Mouse (Mus musculus) C2C12 (cell line): ENCODE data around the gene B3gnt2.

Source experiments
- CEBPB ChIP-seq: IDR thresholded peaks from one replicate; pipeline ENCODE4 v1.6.1; 2011; ENCODE audit warnings: low read depth, mild to moderate bottlenecking, control low read depth, moderate library complexity
- CTCF ChIP-seq: IDR thresholded peaks from one replicate; pipeline ENCODE4 v1.5.1; 2011; ENCODE audit not compliant: control insufficient read depth, insufficient read depth, insufficient read length
- FOSL1 ChIP-seq: IDR thresholded peaks from one replicate; pipeline ENCODE4 v1.8.0; 2011; ENCODE audit warnings: mild to moderate bottlenecking, low read length; ENCODE audit not compliant: poor library complexity, insufficient read depth, severe bottlenecking
- MAX ChIP-seq: IDR thresholded peaks from one replicate; pipeline ENCODE4 v1.6.1; 2011; ENCODE audit warnings: mild to moderate bottlenecking, control low read depth
- MYOD1 ChIP-seq: IDR thresholded peaks from one replicate; pipeline ENCODE4 v1.6.1; 2011; ENCODE audit warnings: low read depth; ENCODE audit not compliant: control insufficient read depth, insufficient read length
- MYOG ChIP-seq: IDR thresholded peaks from one replicate; pipeline ENCODE4 v1.6.1; 2011; ENCODE audit not compliant: control insufficient read depth, insufficient read length; ENCODE audit errors: extremely low read depth
- USF1 ChIP-seq: IDR thresholded peaks from one replicate; pipeline ENCODE4 v1.6.1; 2011; ENCODE audit warnings: low read depth, mild to moderate bottlenecking, control low read depth, moderate library complexity

- no peak for TF ChIP-seq CTCF
- TF ChIP-seq CEBPB = no peak
- no peak for TF ChIP-seq USF1
- TF ChIP-seq MYOG = no peak
- no peak for TF ChIP-seq FOSL1
- no peak for TF ChIP-seq MAX
- no peak for TF ChIP-seq MYOD1
Measured at GRCm38 (mm10) chr11:22824049-22824705, 36.6 kb downstream of the B3gnt2 start.
